Mouse (Mus musculus): Measurements from ENCODE around the gene Ap3b1. TPM values are rescaled to one million over a fixed set of nuclear protein-coding genes. Genes with fewer than 3 reads are reported as not detected.

Ap3b1 gene
- total and polyA plus RNA-seq, 3 experiments, result 46.0 to 113 (median 60.7) TPM

DNA sequence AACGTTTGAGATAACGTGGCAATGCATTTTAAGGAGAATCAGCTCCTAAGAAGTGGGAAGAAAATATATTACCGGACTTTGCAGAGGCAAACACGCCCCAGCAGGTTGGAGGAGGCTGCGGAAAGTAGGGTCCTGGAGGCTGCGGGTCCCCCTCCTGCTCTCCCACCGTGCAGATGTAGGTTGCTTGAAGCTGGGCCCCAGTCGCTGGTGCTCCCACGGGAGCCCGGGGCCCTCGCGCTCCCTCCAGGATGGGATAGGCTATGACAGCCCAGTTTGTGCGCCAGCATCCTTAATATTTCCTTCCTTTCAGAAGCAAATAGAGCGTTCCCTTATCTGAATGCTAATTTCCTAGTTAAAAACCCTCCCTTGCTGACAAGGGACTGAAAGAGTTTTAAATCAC lies 236.5 kb downstream of the Ap3b1 start:
- Histone ChIP-seq H3K27ac (ENCODE audit: insufficient read depth, low read depth) (no peak overlapping the region), H3K79me2 (replicated peaks; ENCODE audit: control insufficient read depth, extremely low read depth, insufficient read depth, poor library complexity, severe bottlenecking) (no peaks in the 10 kb centered on the region), H3K4me2 (ENCODE audit: insufficient read depth, low read depth, poor library complexity, severe bottlenecking) (no peak overlapping the region), H3K4me1 (ENCODE audit: control insufficient read depth in 1 of 2, insufficient read depth in 2 of 2) (no peaks in the 10 kb centered on the region), H3K9ac (ENCODE audit: insufficient read depth, low read depth) (no peak overlapping the region), H3K27me3 (replicated peaks) (no peaks in the 10 kb centered on the region), H3K9me3 (replicated peaks; ENCODE audit: low read length) (no peaks in the 10 kb centered on the region), H3K4me3 (replicated peaks in 1 of 3; ENCODE audit: low read depth in 2 of 3, low read length in 2 of 3, poor library complexity in 1 of 3) (no peak overlapping the region), H3K36me3 (replicated peaks in 1 of 2; ENCODE audit: control insufficient read depth in 1 of 2, insufficient read depth in 1 of 2, low read length in 1 of 2) (no peaks in the 10 kb centered on the region)
- DNase-seq (ENCODE audit: extremely low read depth), result no peak
- in situ Hi-C loops (cut with MboI; ENCODE audit: low pct_ligation_motif_present, low pct_unique_long_range_greater_than_20kb, low sequenced_read_pairs), result no loop called here
- TF ChIP-seq IRF4 (IDR thresholded peaks at IDR 0.05; ENCODE audit: low read depth, low read length) (no peak), JUND (conservative IDR thresholded peaks at IDR 0.05; ENCODE audit: low read depth, low read length) (no peak), MEF2A (IDR thresholded peaks at IDR 0.05; ENCODE audit: borderline replicate concordance, low read depth, low read length) (no peak), NELFE (IDR thresholded peaks at IDR 0.05; ENCODE audit: low read depth, low read length) (no peak), EP300 (IDR thresholded peaks at IDR 0.05; ENCODE audit: low read length) (no peak), MAFK (IDR thresholded peaks at IDR 0.05; ENCODE audit: insufficient replicate concordance, low read length) (no peak), RCOR1 (conservative IDR thresholded peaks at IDR 0.05; ENCODE audit: low read depth, low read length) (no peak), BHLHE40 (IDR thresholded peaks at IDR 0.05; ENCODE audit: low read depth, low read length) (no peak), ZMIZ1 (IDR thresholded peaks at IDR 0.05; ENCODE audit: low read depth, low read length) (no peak), GABPA (IDR thresholded peaks at IDR 0.05; ENCODE audit: insufficient replicate concordance, low read depth, low read length) (no peak), POLR2AphosphoS2 (IDR thresholded peaks at IDR 0.05; ENCODE audit: low read depth, low read length) (no peak), JUN (IDR thresholded peaks at IDR 0.05; ENCODE audit: insufficient read depth, low read depth, low read length) (no peak), TBP (conservative IDR thresholded peaks at IDR 0.05; ENCODE audit: low read depth, low read length) (no peak), MAX (IDR thresholded peaks at IDR 0.05; ENCODE audit: low read length) (no peak), NRF1 (IDR thresholded peaks at IDR 0.05; ENCODE audit: low read depth, low read length) (no peak), CHD2 (IDR thresholded peaks at IDR 0.05; ENCODE audit: low read length) (no peak), CTCF (conservative IDR thresholded peaks at IDR 0.05 in 1 of 2, IDR thresholded peaks at IDR 0.05 in 1 of 2; ENCODE audit: low read depth in 2 of 2, low read length in 2 of 2) (no peak), UBTF (IDR thresholded peaks at IDR 0.05; ENCODE audit: low read depth, low read length) (no peak), POLR2A (IDR thresholded peaks at IDR 0.05; ENCODE audit: low read depth, low read length) (no peak)
- dilution Hi-C loops (cut with MboI; ENCODE audit: extremely low pct_ligation_motif_present, extremely low pct_unique_long_range_greater_than_20kb, low sequenced_read_pairs), result no loop called here

DNA sequence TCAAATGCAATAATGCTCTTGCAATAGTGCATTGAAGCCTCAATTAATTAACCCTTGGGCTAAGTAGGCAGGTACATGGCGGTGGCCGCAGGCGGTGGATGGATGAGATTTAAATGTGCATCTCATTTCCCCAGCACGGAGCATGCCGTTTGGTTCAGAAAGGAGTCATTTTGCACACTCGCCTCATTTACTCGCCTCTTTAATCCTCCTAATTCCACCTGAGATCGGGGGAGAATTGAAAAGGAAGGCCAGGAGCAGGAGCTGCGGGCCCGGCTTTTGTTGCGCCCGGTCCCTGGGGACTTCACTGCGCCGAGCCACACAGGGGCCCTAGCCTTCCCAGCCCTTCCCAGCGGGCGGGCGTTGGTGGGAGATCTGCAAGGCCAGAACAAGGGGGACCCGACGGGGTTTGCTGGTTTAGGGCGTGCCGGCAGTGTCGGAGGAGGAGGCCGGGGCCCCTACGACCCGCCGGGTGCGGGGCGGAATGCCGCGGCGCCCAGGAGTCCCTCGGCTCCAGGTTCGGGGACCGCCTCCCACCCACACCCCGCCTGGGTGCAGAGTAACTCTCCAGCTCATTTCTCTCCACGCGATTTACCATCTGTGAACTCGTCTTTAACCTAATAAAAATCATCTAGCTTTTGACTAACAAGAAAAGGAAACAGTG lies 237.1 kb downstream of the Ap3b1 start:
- Histone ChIP-seq H3K27me3 (replicated peaks) (no peaks in the 10 kb centered on the region), H3K79me2 (replicated peaks; ENCODE audit: control insufficient read depth, extremely low read depth, insufficient read depth, poor library complexity, severe bottlenecking) (no peaks in the 10 kb centered on the region), H3K9ac (ENCODE audit: insufficient read depth, low read depth) (no peak overlapping the region), H3K4me2 (ENCODE audit: insufficient read depth, low read depth, poor library complexity, severe bottlenecking) (no peak overlapping the region), H3K4me3 (replicated peaks in 1 of 3; ENCODE audit: low read depth in 2 of 3, low read length in 2 of 3, poor library complexity in 1 of 3) (no peak overlapping the region), H3K36me3 (replicated peaks in 1 of 2; ENCODE audit: control insufficient read depth in 1 of 2, insufficient read depth in 1 of 2, low read length in 1 of 2) (no peaks in the 10 kb centered on the region), H3K4me1 (ENCODE audit: control insufficient read depth in 1 of 2, insufficient read depth in 2 of 2) (no peaks in the 10 kb centered on the region), H3K27ac (ENCODE audit: insufficient read depth, low read depth) (no peak overlapping the region), H3K9me3 (replicated peaks; ENCODE audit: low read length) (no peaks in the 10 kb centered on the region)
- dilution Hi-C loops (cut with MboI; ENCODE audit: extremely low pct_ligation_motif_present, extremely low pct_unique_long_range_greater_than_20kb, low sequenced_read_pairs), result no loop called here
- in situ Hi-C loops (cut with MboI; ENCODE audit: low pct_ligation_motif_present, low pct_unique_long_range_greater_than_20kb, low sequenced_read_pairs), result no loop called here
- no peak for DNase-seq (ENCODE audit: extremely low read depth)
- TF ChIP-seq MAFK (IDR thresholded peaks at IDR 0.05; ENCODE audit: insufficient replicate concordance, low read length) (no peak), HCFC1 (IDR thresholded peaks at IDR 0.05; ENCODE audit: low read depth, low read length) (no peak), SIN3A (IDR thresholded peaks at IDR 0.05; ENCODE audit: low read length) (no peak), EP300 (IDR thresholded peaks at IDR 0.05; ENCODE audit: low read length) (no peak), E2F4 (IDR thresholded peaks at IDR 0.05; ENCODE audit: insufficient replicate concordance, low read depth, low read length) (no peak), CHD1 (IDR thresholded peaks at IDR 0.05; ENCODE audit: low read depth, low read length) (no peak), MXI1 (IDR thresholded peaks at IDR 0.05; ENCODE audit: low read depth, low read length) (no peak), ZKSCAN1 (IDR thresholded peaks at IDR 0.05; ENCODE audit: borderline replicate concordance, low read depth, low read length) (no peak), MAX (IDR thresholded peaks at IDR 0.05; ENCODE audit: low read length) (no peak), IRF4 (IDR thresholded peaks at IDR 0.05; ENCODE audit: low read depth, low read length) (no peak), POLR2AphosphoS2 (IDR thresholded peaks at IDR 0.05; ENCODE audit: low read depth, low read length) (no peak), TBP (conservative IDR thresholded peaks at IDR 0.05; ENCODE audit: low read depth, low read length) (no peak), NELFE (IDR thresholded peaks at IDR 0.05; ENCODE audit: low read depth, low read length) (no peak), CHD2 (IDR thresholded peaks at IDR 0.05; ENCODE audit: low read length) (no peak)
